Mouse (Mus musculus) heart, embryonic 11.5 days (tissue): ENCODE results near the gene Morn1. TPM values are rescaled to one million over a fixed set of nuclear protein-coding genes. Genes with fewer than 3 reads are reported as not detected.
A peak's percentile ranks its signal among the peaks of the same experiment; 100 is the strongest.

ENCODE experiments used
- ATAC-seq: fragments of 200-750 bp; cut with Nextera tagmentation; replicated peaks from 2 replicates; pipeline ENCODE4 v1.8.0; 2017; ENCODE audit warnings: moderate library complexity; ENCODE audit not compliant: insufficient number of reproducible peaks, low FRiP score, low TSS enrichment
- H3K27ac ChIP-seq: fragments of 300-500 bp; sonication (generic); 2 replicates; pipeline ENCODE4 v1.5.1; 2014; ENCODE audit warnings: mild to moderate bottlenecking, low read depth, low read length
- H3K27me3 ChIP-seq: fragments of 300-500 bp; sonication (generic); 2 replicates; pipeline ENCODE4 v1.6.1; 2014; ENCODE audit warnings: mild to moderate bottlenecking, low read length, mixed read lengths; ENCODE audit not compliant: control insufficient read depth, insufficient read depth
- H3K36me3 ChIP-seq: fragments of 300-500 bp; sonication (generic); 2 replicates; pipeline ENCODE4 v1.6.1; 2014; ENCODE audit warnings: mild to moderate bottlenecking, low read length, moderate library complexity, mixed read lengths; ENCODE audit not compliant: control insufficient read depth, insufficient read depth
- H3K4me1 ChIP-seq: fragments of 300-500 bp; sonication (generic); 2 replicates; pipeline ENCODE4 v1.6.1; 2014; ENCODE audit warnings: low read length; ENCODE audit not compliant: control insufficient read depth, insufficient read depth
- H3K4me2 ChIP-seq: fragments of 300-500 bp; sonication (generic); 2 replicates; pipeline ENCODE4 v1.6.1; 2014; ENCODE audit warnings: mild to moderate bottlenecking, moderate library complexity
- H3K4me3 ChIP-seq: fragments of 300-500 bp; sonication (generic); 2 replicates; pipeline ENCODE4 v1.5.1; 2014; ENCODE audit warnings: low read depth, low read length
- H3K9ac ChIP-seq: fragments of 300-500 bp; sonication (generic); 2 replicates; pipeline ENCODE4 v1.6.1; 2014; ENCODE audit warnings: mild to moderate bottlenecking, low read depth, low read length, moderate library complexity
- H3K9me3 ChIP-seq: fragments of 300-500 bp; sonication (generic); replicated peaks from 2 replicates; pipeline ENCODE4 v1.6.1; 2016; ENCODE audit warnings: low read length; ENCODE audit not compliant: control insufficient read depth
- WGBS: fragments of 180-500 bp; shearing (Covaris S2); extraction: QIAGEN DNeasy Blood & Tissue Kit; methylation state at CpG from one replicate; pipeline ENCODE4 v1.1.7; 2014; ENCODE audit not compliant: insufficient replicate concordance; 5-methylcytosine and 5-hydroxymethylcytosine counted together
- polyA plus RNA-seq: library from polyadenylated mRNA; unstranded; fragments of >200 nt; fragmentation: Nextera tagmentation; extraction: Ambion mirVana; gene quantifications from 2 replicates; pipeline ENCODE4 v1.2.1, GENCODE M21; 2014

The Morn1 gene
- polyA plus RNA-seq, 1 experiment from 2014 or later, result 2.9 TPM

- Histone ChIP-seq H3K27me3 (no peaks in the 10 kb centered on the region), H3K4me1 (peaks cover 73% of the 10 kb centered on the region), H3K4me2 (peak overlapping the region; percentile 59; the same call in 1 of the 2 replicates), H3K36me3 (no peaks in the 10 kb centered on the region), H3K4me3 (no peak overlapping the region), H3K27ac (no peak overlapping the region; the same call in 1 of the 2 replicates), H3K9me3 (no peaks in the 10 kb centered on the region), H3K9ac (no peak overlapping the region)
- no peak for ATAC-seq
- 81% methylated on average over 5 of the region's 5 CpGs for WGBS
Measured at GRCm38 (mm10) chr4:155171961-155172533, 85.7 kb downstream of the Morn1 start.

- Histone ChIP-seq H3K4me3 (no peak overlapping the region), H3K9me3 (no peaks in the 10 kb centered on the region)
Measured at GRCm38 (mm10) chr4:155172909-155173821, 86.8 kb downstream of the Morn1 start.

GRCm38 (mm10) chr4:155173822-155174785, 87.7 kb downstream of the Morn1 start:
- Histone ChIP-seq H3K4me2 (peak overlapping the region; percentile 59), H3K4me3 (no peak overlapping the region), H3K27me3 (no peaks in the 10 kb centered on the region), H3K27ac (peak overlapping the region; percentile 96), H3K4me1 (peaks cover 90% of the 10 kb centered on the region), H3K9me3 (no peaks in the 10 kb centered on the region), H3K36me3 (no peaks in the 10 kb centered on the region), H3K9ac (peak overlapping the region; percentile 35; the same call in 1 of the 2 replicates)
- no peak for ATAC-seq
- WGBS, result 17% methylated on average over 16 of the region's 17 CpGs

More at GRCm38 (mm10) chr4:155172909-155173821, 86.8 kb downstream of the Morn1 start:
- H3K4me1 ChIP-seq, result peaks cover 84% of the 10 kb centered on the region
- ATAC-seq, result peak; percentile 81
- 10% methylated on average over 21 of the region's 21 CpGs for WGBS
- no peaks in the 10 kb centered on the region for H3K36me3 ChIP-seq
- H3K9ac ChIP-seq, result peak overlapping the region; percentile 62
- H3K27me3 ChIP-seq, result no peaks in the 10 kb centered on the region
- peak overlapping the region; percentile 96 for H3K27ac ChIP-seq
- peak overlapping the region; percentile 59 for H3K4me2 ChIP-seq

GRCm38 (mm10) chr4:155176210-155176609, 89.8 kb downstream of the Morn1 start:
- H3K9me3 ChIP-seq, result no peaks in the 10 kb centered on the region
- H3K36me3 ChIP-seq, result no peaks in the 10 kb centered on the region
- H3K4me1 ChIP-seq, result peaks cover 85% of the 10 kb centered on the region
- no peak overlapping the region for H3K4me2 ChIP-seq
- no peaks in the 10 kb centered on the region for H3K27me3 ChIP-seq
- H3K9ac ChIP-seq, result no peak overlapping the region
- H3K27ac ChIP-seq, result no peak overlapping the region
- no peak for ATAC-seq
- 44% methylated on average over 3 of the region's 3 CpGs for WGBS
- no peak overlapping the region for H3K4me3 ChIP-seq

- Histone ChIP-seq H3K27ac (peak overlapping the region; percentile 94), H3K4me2 (peak overlapping the region; percentile 52), H3K36me3 (no peaks in the 10 kb centered on the region), H3K9me3 (no peaks in the 10 kb centered on the region), H3K27me3 (no peaks in the 10 kb centered on the region), H3K4me1 (peaks cover 65% of the 10 kb centered on the region), H3K9ac (peak overlapping the region; percentile 59), H3K4me3 (no peak overlapping the region)
- no peak for ATAC-seq
- WGBS, result 11% methylated on average over 6 of the region's 6 CpGs
Measured at GRCm38 (mm10) chr4:155178274-155178673, 91.9 kb downstream of the Morn1 start.

GRCm38 (mm10) chr4:155178981-155179512, 92.7 kb downstream of the Morn1 start:
- Histone ChIP-seq H3K27ac (peak overlapping the region; percentile 94), H3K4me2 (peak overlapping the region; percentile 52), H3K4me3 (no peak overlapping the region), H3K36me3 (no peaks in the 10 kb centered on the region), H3K27me3 (no peaks in the 10 kb centered on the region), H3K9ac (peak overlapping the region; percentile 59), H3K9me3 (no peaks in the 10 kb centered on the region), H3K4me1 (peaks cover 65% of the 10 kb centered on the region)
- ATAC-seq, result no peak
- WGBS, result 39% methylated on average over 3 of the region's 3 CpGs

GRCm38 (mm10) chr4:155183201-155183600, 96.8 kb downstream of the Morn1 start:
- WGBS, result 87% methylated on average over 7 of the region's 7 CpGs
- Histone ChIP-seq H3K36me3 (no peaks in the 10 kb centered on the region), H3K4me3 (no peak overlapping the region), H3K27me3 (no peaks in the 10 kb centered on the region), H3K4me2 (no peak overlapping the region), H3K4me1 (peaks cover 64% of the 10 kb centered on the region), H3K9me3 (no peaks in the 10 kb centered on the region), H3K27ac (no peak overlapping the region), H3K9ac (no peak overlapping the region)
- no peak for ATAC-seq
